Mouse (Mus musculus) right cerebral cortex, adult 18-20 months (tissue): ENCODE data around the gene Ccdc171.
"Not testable (repeated sequence)": the region's sequence is repeated elsewhere in the genome, so short reads cannot be mapped to it uniquely, and the experiment has no call there.

Source experiments
- DNase-seq: peaks from one replicate; pipeline ENCODE4 v3.0.0; 2022; ENCODE audit warnings: mixed read lengths

The Ccdc171 gene

DNA sequence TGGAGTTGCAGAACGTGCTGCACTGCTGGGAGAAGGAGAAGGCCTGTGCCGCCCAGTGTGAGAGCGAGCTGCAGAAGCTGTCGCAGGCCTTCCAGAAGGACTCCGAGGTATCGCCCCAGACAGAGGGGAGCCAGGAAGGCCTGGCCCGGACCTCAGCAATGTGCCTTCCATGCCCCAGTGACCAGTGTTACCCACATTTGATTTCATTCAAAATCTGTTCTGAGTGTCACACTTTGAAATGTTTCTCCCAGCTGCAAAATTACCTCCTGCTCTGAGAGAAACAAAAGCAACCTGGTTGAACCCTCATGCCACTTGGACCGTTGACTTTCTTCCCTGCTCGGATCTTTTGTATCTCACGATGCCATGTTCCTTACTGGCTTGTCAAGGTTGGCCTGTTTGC is 133.1 kb downstream of the Ccdc171 start:
- no peak for DNase-seq

DNA sequence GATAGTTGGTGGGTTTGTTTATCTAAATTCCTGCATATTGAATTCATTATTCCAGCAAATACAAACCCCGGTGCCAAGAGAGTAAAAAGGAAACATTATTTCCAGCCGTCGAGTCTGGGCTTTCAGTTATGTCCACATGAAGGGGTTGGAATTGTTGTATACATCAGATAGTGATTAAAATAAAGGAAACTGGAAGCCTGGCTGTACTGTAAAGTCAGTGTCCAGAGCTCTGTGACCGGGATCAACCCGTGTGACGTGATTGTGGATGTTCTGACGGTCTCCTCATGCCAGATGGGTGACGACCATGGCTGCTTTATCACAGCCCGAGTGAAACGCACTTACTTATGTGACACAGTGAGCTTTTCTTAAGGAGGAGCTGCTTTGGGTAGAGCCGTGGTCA is 134.1 kb downstream of the Ccdc171 start:
- no peak for DNase-seq

DNA sequence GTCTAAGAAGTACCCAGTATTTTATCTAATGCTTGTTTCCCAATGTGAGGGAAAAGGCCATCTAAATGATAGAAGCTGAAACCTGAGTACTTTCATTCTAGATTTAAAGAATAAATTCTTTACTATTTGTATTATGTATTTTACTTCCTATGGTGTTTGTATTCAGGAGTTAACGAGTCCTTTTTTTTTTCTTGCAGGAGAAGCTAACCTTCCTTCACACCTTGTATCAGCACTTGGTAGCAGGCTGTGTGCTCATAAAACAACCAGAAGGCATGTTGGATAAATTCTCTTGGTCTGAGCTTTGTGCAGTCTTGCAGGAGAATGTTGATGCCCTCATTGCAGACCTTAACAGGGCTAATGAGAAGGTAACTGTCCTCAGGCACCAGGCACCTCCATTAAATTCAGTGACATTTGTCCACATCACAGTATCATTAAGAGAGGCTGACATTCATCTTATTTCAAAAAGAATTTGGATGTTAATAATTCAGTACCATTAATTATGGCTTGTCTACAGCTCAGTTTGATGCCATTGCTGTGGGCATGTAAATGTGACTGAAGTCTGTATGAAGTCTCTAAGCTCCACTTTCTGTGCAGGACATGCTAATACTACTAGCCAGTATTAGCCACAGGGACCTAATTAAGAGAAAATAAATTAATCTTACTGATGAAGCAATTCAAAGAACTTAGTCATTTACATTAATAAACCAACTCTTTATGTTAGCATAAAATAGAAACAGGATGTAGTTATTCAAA is 136.3 kb downstream of the Ccdc171 start:
- DNase-seq, result no peak

DNA sequence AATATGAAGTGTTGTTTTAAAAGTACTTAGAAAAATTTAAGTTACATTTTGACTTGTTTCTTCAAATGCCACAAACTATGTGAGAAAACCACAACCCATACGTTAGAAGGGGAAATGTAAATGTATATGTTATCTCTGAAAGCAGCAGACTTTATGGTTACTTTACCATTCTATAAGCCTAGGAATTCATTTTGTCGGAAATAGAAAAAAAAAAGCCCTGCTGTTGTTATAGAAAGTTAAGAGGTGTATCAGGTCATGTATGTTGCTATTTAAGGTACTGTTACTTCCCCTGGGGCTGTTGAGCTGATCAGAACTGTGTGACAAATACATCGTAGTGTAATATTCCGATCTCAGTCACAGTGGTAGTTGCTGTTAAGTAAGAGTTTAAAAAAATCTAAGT is 137.0 kb downstream of the Ccdc171 start:
- DNase-seq, result no peak

DNA sequence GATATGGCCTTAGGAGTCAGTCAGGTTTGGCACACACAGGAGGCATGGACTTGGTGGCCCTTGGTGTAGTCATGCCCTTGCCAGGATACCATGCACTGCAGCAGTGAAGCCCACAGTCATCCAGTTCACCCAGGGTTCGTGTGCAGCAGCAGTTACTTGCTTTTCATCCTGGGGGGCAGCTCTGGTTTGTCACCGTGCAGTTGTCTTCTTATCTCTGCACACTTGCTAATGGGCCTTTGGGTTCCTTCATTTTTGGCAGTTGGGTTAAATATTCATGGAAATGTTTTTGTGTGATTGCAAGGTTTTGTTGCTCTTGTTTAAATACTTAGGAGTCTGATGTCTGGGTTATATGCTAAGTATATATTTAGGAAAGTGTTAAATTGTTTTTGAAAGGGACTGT is 144.2 kb downstream of the Ccdc171 start:
- DNase-seq, result no peak

DNA sequence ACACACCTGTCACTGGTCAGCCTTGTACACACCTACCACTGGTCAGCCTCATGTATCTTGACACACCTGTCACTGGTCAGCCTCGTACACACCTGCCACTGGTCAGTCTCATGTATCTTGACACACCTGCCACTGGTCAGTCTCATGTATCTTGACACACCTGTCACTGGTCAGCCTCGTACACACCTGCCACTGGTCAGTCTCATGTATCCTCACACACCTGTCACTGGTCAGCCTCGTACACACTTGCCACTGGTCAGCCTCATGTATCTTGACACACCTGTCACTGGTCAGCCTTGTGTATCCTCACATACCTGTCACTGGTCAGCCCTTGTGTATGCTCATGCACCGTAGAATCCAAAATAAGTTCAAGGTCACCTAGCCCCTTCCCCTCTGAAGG is 150.0 kb downstream of the Ccdc171 start:
- DNase-seq, result not testable (repeated sequence)

DNA sequence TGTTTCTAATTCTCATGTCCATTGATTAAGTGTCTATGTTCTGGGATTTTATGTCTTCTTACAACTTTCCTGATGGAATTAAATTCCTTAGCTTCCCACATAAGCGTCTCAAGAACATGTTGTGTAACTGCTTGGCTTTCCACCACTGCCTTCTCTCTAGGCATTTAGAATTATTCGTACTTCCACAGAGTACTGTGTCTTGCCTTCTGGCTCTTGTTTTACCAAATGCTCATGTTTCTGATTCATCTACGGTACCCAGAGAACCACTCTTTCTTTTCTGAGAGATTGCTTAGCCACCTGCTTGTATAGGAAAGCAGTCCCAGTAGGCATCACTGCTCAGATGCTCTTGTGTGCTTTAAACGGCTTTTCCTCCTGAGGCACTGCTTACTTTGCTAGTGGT is 151.1 kb downstream of the Ccdc171 start:
- peak; percentile 12 for DNase-seq

DNA sequence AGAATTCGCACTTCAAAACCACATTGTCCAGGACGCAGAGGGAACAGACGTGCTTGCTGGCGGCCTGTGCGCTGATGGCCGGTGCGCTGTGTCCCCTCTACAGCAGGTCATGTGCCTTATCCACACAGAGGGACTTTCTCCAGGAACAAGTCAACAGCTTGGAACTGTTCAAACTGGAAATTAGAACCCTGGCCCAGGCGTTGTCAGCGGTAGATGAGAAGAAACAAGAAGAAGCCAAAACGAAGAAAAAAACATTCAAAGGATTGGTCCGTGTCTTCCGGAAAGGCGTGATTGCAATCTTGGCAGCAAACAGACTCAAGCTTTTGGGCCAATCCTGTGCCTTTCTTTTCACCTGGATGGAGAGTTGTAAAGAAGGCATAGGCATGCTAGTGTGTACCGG is 155.7 kb downstream of the Ccdc171 start:
- no peak for DNase-seq

DNA sequence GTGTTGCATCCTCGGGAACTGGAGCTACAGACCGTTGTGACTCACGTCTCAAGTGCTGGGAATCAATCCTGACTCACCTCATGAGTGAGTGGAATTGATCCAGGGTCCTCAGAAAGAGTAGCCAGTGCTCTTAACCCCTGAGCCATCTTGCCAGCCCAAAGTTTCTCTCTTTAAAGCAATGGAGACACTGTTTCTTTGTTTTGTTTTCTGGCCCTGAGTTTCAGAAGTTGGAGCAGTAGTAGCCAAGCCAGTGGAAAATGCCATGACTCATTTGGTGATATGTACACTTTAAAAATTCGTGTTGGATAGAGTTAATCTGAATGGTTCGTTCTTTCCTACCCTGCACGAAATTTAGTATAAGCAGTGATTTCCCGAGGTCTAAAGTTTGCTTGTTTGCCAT is 157.5 kb downstream of the Ccdc171 start:
- DNase-seq, result no peak

DNA sequence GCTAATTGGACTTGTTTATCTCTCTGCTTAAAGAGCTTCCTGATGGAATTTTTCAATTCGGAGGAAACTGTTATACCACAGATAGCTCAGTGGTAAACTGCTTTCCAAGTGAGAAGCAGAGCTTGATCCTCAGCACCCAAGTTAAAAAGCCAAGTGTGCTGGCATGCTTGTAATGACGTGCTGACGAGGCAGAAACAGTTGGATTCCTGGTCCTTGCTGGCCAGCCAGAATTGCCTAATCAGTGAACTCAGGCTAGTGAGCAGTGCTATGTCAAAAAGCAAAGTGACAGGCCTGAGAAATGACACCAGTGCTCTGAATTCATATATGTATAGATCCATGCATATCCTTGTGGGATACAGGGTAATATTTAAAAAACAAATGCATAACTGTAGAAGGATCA is 174.8 kb downstream of the Ccdc171 start:
- DNase-seq, result no peak

DNA sequence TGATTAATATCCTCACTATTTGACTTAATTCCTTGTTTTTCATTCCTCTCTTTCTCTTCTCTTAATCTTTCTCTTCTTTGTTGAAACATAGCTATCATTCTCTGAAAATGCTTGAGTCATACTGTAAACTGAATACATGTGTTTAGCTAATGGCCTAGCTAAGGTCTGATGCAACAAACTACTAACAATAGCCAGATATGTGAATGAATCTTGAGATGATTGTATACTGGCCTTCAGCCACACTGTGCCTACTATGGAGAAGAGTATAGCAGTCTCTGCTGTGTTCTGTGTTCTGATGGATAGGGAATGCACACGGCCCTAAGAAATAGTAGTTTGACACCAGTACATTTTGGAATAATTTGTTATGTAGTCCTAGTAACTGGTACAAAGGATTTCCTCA is 191.7 kb downstream of the Ccdc171 start:
- no peak for DNase-seq

DNA sequence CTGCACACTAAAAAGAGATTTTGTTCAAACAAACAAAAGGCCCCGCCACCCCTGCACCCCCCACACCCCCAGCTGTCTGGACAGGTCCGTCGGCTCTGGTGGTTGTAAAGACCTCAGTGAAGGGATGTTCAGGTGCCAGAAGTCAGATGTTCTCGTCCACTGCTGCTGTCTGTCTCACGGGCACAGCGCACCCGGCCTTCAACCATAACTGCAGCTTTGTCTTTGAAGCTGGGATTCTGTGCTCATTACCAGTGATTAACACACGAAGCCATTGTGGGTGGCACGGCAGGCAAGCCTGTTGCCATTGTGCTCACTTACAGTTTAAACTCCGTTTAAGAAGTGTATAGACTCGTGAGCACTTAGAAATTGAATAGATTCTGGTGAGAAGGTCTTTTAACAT is 194.5 kb downstream of the Ccdc171 start:
- no peak for DNase-seq

DNA sequence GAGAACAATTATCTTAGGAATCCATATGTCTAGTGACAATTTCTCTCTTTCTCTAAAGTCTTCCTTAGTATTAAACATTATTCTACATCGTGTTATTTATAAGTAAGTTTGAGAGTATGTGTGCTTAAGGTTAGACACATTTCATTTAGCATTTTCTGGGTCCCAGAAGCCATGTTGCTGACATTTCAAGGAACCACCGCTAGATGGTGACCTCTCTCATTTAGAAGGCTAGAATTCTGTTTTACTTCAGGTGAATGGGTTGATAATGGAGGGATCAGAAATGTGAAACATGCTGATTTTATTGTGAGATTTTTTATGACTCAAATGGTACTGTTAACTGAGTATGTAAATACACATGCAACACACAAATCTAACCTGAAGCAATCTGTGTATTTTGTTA is 199.8 kb downstream of the Ccdc171 start:
- peak; percentile 5 for DNase-seq

DNA sequence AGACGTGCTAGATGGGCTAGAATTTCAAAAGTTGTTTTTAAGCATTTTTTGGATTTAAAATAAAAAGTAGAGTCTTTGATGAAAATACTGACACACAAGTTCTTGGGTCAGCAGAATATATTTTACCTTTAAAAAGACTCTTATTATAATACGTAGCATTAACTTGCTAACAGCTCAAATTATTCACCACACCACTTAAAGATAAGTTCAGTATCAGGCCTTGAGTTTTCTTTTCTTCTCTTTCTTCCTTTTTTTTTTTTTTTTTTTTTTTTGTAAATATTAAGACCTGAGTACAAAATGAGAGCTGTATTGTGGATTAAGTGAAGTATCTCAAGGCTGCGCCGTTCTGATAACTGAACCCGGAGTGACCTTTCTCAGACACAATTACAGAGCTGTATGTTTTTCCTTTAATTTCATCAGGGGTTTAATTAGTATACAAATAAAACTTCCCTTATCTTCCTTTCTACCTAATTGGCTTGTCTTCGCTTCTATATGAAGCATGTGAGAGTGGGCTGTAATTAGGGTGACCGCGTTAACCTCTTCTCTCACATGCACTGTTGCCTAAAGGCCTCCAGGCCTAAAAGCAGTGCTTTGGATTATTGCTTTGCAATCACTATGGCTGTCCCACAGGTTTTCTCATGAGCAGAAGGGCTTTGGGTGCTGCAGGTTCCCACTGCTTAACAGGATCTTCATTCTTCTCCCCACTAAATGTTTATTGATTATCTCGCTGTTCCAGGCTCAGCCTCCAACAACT is 214.0 kb downstream of the Ccdc171 start:
- no peak for DNase-seq

DNA sequence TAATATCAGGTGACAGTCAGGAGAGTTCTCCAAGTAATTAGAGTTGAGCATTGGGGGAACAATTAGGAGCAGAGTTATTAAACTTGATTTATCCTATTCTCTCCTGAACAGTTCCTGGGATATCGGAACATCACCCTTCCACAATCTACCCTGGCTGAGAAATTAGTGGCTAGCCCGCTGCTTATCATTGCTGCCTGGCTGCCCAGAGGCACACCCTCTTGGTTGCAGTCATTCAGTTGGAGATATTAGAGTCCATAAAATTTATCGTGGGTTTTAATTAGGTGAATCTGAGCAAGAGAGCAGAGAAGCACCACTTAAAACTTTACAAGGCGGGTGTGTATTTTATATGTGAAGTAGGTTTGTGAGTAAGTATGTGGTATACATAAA is 214.5 kb downstream of the Ccdc171 start:
- DNase-seq, result no peak

DNA sequence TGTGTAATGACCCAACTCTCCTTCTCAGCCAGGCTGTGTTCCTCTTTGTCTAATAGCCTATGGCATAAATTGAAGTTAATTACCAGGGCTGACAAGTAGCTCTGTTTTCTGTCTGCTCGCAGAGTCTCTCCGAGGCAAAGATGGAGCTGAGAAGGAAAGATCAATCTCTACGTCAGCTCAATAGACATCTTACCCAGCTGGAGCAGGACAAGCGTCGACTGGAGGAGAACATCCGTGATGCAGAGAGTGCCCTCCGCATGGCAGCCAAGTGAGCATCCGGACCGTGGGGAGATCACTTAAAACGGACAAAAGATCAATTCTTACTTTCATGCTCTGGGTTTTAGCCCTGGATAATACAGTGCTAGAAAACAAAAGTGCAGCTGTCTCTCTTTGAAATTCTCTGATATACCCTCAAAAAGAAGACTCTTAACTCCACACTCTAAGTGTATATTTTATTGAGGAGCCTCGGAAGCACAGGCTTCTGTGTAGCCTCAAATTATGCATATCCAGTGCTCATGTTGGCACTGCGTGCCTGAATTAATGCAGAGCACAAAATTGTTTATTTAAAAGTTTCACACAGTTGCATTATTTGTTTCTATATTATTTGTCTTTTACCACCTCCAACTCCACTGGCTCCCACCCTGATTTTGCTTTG is 217.6 kb downstream of the Ccdc171 start:
- DNase-seq, result no peak

DNA sequence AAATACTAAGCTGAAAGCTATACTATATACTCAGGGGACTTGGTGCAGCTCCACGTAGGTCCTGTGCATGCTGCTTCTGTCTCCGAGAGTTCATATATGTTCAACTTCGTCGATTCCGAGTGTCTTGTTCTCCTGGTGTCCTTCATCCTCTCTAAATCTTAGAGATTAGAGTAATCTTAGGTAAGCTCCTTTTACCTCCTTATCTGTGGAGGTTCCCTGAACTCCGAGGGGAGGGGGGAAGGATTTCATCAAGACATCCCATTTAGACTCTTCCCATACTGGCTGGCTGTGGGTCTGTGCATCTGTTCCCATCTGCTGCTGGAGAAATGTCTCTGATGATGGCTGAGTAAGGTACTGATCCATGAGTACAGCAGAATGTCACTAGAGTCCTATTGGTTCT is 249.8 kb downstream of the Ccdc171 start:
- no peak for DNase-seq

DNA sequence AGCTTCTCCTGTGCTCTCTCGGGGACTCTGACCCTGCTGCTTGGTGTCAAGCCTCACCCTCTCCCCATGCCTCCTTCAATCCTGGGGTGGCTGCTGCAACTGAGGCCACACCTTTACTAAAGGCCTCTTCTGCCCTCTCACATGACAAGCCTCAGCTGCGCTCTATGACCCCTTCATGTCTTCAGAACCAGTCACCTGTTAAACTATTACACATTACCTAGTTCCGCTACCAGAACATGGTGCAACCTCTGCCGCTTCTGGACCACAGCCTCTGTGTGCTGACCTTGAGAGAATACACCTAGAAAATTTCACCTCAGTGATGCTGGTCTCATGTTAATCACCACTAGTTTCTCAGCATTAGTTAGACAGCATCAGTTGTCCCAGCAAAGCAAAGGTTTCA is 254.7 kb downstream of the Ccdc171 start:
- no peak for DNase-seq

DNA sequence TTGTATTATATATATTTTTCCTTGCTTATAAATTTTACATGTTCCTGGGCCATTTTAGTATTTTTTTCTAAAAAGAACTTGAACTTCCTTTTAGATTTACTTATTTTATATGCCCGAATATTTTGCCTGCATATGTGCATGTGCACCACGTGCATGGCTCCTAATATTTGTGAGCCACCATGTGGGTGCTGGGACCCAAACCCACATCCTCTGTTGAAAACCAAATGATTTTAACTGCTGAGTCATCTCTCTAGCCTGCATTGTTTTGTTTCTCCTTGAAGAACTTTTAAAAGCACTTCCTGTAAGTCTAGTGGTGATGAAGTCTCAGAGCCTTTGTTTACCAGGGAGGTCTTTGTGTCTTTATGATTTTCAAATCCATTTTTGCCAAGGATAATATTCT is 259.8 kb downstream of the Ccdc171 start:
- DNase-seq, result no peak

DNA sequence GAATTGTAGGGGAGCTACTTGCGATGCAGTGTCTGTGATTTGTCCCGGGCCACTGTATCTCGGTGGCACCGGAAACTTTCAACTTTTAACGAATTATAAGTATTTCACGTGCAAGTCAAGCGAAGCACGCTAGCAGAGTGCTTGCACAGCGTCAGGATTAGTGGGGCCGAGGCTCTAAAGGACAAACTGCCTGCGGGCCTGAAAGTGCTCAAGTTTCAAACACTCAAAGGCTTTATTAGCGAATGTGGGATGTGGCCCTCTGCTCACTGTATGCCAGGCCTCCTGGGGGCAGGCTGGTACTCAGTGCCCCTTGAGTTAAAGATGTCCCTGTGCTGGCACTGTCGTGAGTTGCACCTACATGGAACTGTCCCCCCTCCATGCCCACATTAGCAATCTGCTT is 266.5 kb downstream of the Ccdc171 start:
- no peak for DNase-seq

DNA sequence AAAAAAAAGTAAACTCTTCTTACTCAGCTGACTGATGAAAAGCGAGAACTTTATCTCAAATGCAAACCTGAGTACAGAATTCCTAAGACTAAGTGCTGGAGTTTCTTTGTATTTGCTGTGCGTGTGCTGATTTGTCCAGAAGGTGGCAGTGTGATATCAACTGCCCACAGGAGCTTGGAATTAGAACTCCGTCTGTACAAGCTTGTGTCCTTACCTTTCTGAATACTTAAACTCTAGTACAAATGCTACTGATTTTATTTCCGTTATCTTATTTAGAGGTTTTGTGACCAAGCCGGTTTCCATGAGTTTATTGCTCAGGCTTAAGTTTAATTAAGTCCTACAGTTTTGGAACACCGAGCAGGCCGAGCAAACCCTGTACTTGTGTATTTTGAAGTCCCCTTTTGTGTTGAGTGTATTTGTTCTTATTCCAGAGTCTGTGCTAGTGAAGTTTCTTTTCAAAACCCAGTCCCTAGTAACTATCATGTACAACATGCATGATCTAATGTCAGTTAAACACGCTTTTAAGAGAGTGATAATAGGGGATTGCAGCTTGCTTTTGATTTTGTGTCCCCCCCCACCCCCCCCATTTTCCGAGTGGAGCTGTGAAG is 269.1 kb downstream of the Ccdc171 start:
- peak; percentile 66 for DNase-seq

DNA sequence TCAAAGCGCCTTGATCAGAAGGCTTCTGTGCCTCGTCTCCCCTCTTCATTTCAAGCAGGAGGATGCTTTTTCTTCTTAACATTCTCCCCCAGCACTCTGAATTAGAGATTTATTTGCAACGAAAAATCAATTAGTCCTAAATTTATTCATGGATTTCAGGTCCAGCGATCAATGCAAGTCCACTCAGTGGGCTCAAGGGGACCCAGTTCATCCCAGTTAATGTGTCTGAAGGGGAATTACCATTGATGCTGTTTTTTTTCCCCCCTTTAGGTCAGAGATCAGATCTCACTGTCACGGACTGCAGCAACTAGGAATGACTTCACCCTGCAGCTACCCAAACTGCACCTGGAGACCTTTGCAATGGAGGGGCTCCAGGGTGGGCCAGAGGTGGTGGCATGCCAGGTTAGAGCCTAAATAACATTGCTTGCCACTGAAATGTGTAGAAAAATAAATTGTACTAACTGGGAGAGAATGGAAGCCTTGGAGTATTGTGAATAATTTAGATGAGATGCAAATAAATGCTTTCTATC is 269.6 kb downstream of the Ccdc171 start:
- no peak for DNase-seq

DNA sequence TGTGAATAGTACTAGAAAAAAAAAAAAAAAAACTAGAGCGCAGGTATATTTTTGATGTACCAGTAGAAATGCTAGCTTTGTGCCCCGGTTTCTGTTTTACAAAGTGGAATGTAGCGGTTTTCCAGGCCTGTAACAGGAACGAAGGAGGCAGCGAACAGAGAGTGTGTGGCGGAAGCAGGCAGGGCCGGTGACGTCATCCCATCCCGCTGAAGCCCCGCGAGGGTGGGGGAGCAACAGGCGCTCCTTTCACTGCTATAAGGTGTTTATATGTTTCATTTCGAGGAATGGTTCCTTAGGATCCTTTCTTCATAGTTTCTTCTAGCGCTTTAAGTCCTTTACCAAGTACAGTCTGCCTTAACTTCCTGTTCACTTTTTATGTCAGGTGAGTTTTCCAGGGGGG is 272.6 kb downstream of the Ccdc171 start:
- DNase-seq, result no peak
